Mouse (Mus musculus): ENCODE data around the gene Bcdin3d.

Gene Bcdin3d

GRCm38 (mm10) chr15:99440112-99440815, 34.3 kb downstream of the Bcdin3d start:
- DNase-seq (ENCODE audit: low spot score): no peak

GRCm38 (mm10) chr15:99438966-99439698, 35.4 kb downstream of the Bcdin3d start:
- DNase-seq (ENCODE audit: low spot score): no peak

GRCm38 (mm10) chr15:99433913-99434312, 40.6 kb downstream of the Bcdin3d start:
- DNase-seq (ENCODE audit: low spot score): no peak

- DNase-seq (ENCODE audit: low spot score): no peak
Measured at GRCm38 (mm10) chr15:99433081-99433718, 41.3 kb downstream of the Bcdin3d start.

- no peak for DNase-seq (ENCODE audit: low spot score)
Measured at GRCm38 (mm10) chr15:99431967-99432366, 42.6 kb downstream of the Bcdin3d start.

GRCm38 (mm10) chr15:99431504-99431903, 43.0 kb downstream of the Bcdin3d start:
- no peak for DNase-seq (ENCODE audit: low spot score)

- no peak for DNase-seq (ENCODE audit: low spot score)
Measured at GRCm38 (mm10) chr15:99431063-99431462, 43.5 kb downstream of the Bcdin3d start.

- DNase-seq (ENCODE audit: low spot score): no peak
Measured at GRCm38 (mm10) chr15:99430394-99430793, 44.1 kb downstream of the Bcdin3d start.

- no peak for DNase-seq (ENCODE audit: low spot score)
Measured at GRCm38 (mm10) chr15:99423884-99424283, 50.6 kb downstream of the Bcdin3d start.

GRCm38 (mm10) chr15:99423131-99423530, 51.4 kb downstream of the Bcdin3d start:
- DNase-seq (ENCODE audit: low spot score): no peak

GRCm38 (mm10) chr15:99422551-99422950, 52.0 kb downstream of the Bcdin3d start:
- no peak for DNase-seq (ENCODE audit: low spot score)

- no peak for DNase-seq (ENCODE audit: low spot score)
Measured at GRCm38 (mm10) chr15:99421676-99422075, 52.9 kb downstream of the Bcdin3d start.

GRCm38 (mm10) chr15:99421152-99421551, 53.4 kb downstream of the Bcdin3d start:
- no peak for DNase-seq (ENCODE audit: low spot score)

- DNase-seq (ENCODE audit: low spot score): no peak
Measured at GRCm38 (mm10) chr15:99420521-99421014, 54.0 kb downstream of the Bcdin3d start.

GRCm38 (mm10) chr15:99420101-99420500, 54.4 kb downstream of the Bcdin3d start:
- no peak for DNase-seq (ENCODE audit: low spot score)
